Mouse (Mus musculus) hindbrain, embryonic 14.5 days (tissue): ENCODE measurements around the gene Cmah. TPM values are rescaled to one million over a fixed set of nuclear protein-coding genes. Genes with fewer than 3 reads are reported as not detected.

ENCODE experiments used
- ATAC-seq: fragments of 200-750 bp; cut with Nextera tagmentation; 2 replicates; pipeline ENCODE4 v1.8.0; 2017; ENCODE audit warnings: moderate number of reproducible peaks, mild to moderate bottlenecking, moderate TSS enrichment, moderate library complexity; ENCODE audit not compliant: low FRiP score
- DNase-seq: peaks from one replicate; pipeline ENCODE4 v3.0.0-alpha.2; 2015; ENCODE audit warnings: low spot score
- H3K27ac ChIP-seq: fragments of 300-500 bp; sonication (generic); 2 replicates; pipeline ENCODE4 v1.5.1; 2014; ENCODE audit warnings: mild to moderate bottlenecking, moderate library complexity
- H3K27me3 ChIP-seq: fragments of 300-500 bp; sonication (generic); 2 replicates; pipeline ENCODE4 v1.6.1; 2014; ENCODE audit warnings: mild to moderate bottlenecking, low read length, mixed read lengths; ENCODE audit not compliant: control insufficient read depth, insufficient read depth
- H3K36me3 ChIP-seq: fragments of 300-500 bp; sonication (generic); replicated peaks from 2 replicates; pipeline ENCODE4 v1.6.1; 2014; ENCODE audit not compliant: control insufficient read depth, insufficient read depth
- H3K4me1 ChIP-seq: fragments of 300-500 bp; sonication (generic); replicated peaks from 2 replicates; pipeline ENCODE4 v1.6.1; 2014; ENCODE audit warnings: antibody characterized with exemption, low read length, mixed read lengths; ENCODE audit not compliant: control insufficient read depth, insufficient read depth
- H3K4me2 ChIP-seq: fragments of 300-500 bp; sonication (generic); replicated peaks from 2 replicates; pipeline ENCODE4 v1.6.1; 2014; ENCODE audit warnings: mild to moderate bottlenecking, moderate library complexity
- H3K4me3 ChIP-seq: fragments of 300-500 bp; sonication (generic); replicated peaks from 2 replicates; pipeline ENCODE4 v1.5.1; 2014; ENCODE audit warnings: mild to moderate bottlenecking, low read length
- H3K9ac ChIP-seq: fragments of 300-500 bp; sonication (generic); 2 replicates; pipeline ENCODE4 v1.6.1; 2014
- H3K9me3 ChIP-seq: fragments of 300-500 bp; sonication (generic); 2 replicates; pipeline ENCODE4 v1.6.1; 2016; ENCODE audit warnings: low read length; ENCODE audit not compliant: control insufficient read depth
- WGBS: fragments of 180-500 bp; shearing (Covaris S2); extraction: QIAGEN DNeasy Blood & Tissue Kit; methylation state at CpG from one replicate; pipeline ENCODE4 v1.1.7; 2014; 5-methylcytosine and 5-hydroxymethylcytosine counted together
- polyA plus RNA-seq: library from polyadenylated mRNA; unstranded; fragments of >200 nt; fragmentation: Nextera tagmentation; extraction: Ambion mirVana; gene quantifications from 2 replicates; pipeline ENCODE4 v1.2.1, GENCODE M21; 2014

Cmah gene
- polyA plus RNA-seq, 1 experiment from 2014 or later = 0.32 TPM

DNA sequence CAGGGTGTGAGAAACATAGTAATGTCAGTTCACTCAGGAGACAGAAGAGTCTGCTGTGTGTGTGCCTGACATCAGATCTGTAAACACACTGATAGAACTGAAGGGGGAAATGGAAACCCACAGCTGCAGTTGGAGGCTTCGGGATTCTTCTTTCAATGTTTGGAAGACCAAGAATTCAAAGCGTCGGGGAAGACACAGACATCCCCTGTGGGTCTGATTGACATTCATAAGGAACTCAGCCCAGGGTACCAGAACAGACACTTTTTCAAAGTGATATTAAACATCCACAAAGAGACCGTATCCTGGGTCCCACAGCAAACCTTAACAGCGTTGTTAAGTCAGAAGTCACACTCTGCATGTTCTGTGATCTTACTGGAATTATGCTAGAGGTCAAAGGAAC, 119.8 kb downstream of the Cmah start:
- Histone ChIP-seq H3K4me1 (no peaks in the 10 kb centered on the region), H3K27me3 (no peaks in the 10 kb centered on the region), H3K9me3 (no peaks in the 10 kb centered on the region), H3K4me3 (no peak overlapping the region), H3K4me2 (no peak overlapping the region), H3K9ac (no peak overlapping the region), H3K27ac (no peak overlapping the region), H3K36me3 (no peaks in the 10 kb centered on the region)
- WGBS = 76% methylated on average over 5 of the region's 5 CpGs
- DNase-seq = no peak
- no peak for ATAC-seq

GRCm38 (mm10) chr13:24448578-24448977, 121.4 kb downstream of the Cmah start:
- Histone ChIP-seq H3K4me3 (no peak overlapping the region), H3K27me3 (no peaks in the 10 kb centered on the region), H3K4me2 (no peak overlapping the region), H3K36me3 (no peaks in the 10 kb centered on the region), H3K9me3 (no peaks in the 10 kb centered on the region), H3K4me1 (no peaks in the 10 kb centered on the region), H3K27ac (no peak overlapping the region), H3K9ac (no peak overlapping the region)
- DNase-seq (no peak), ATAC-seq (no peak)
- 77% methylated on average over 6 of the region's 6 CpGs for WGBS

DNA sequence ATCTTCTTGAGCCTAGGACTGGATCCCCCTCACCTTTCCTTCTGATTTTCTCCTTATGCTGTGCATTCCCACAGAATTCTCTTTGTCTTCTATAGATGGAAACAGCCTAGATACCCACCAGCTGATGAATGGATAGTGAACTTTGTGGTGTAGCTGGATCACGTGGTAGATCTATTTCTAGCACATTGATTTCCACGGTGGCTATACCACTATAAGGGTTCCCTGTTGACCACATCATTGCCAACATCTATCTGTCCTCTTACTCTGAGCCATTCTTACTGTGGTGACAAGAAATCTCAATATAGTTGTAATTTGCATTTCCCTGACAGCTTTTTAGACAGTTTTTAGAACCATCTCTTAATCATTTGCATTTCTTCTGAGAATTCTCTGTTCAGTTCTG, 124.3 kb downstream of the Cmah start:
- Histone ChIP-seq H3K4me3 (no peak overlapping the region), H3K27me3 (no peaks in the 10 kb centered on the region), H3K4me1 (no peaks in the 10 kb centered on the region), H3K4me2 (no peak overlapping the region), H3K9me3 (no peaks in the 10 kb centered on the region), H3K36me3 (no peaks in the 10 kb centered on the region), H3K9ac (no peak overlapping the region), H3K27ac (no peak overlapping the region)
- DNase-seq (no peak), ATAC-seq (no peak)
- 75% methylated on average over 2 of the region's 2 CpGs for WGBS

DNA sequence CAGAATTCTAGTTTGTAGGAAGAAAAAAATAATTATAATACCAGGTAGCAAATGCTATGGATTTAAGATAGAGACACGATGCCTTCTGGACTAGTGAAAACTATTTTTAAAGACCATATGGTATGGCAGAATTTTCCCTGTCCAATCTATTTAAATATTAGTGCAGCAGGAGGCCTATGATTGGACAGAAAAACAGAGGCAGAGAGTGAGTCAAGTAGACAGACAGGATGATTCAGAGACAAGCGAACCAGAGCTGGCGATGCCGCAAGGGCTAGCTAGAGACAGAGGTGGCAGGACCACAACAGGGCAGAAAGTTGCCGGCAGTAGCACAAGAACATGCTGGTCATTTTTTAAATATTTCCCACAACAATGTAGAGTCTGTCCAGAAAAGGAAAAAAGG, 126.5 kb downstream of the Cmah start:
- no peak overlapping the region for H3K4me3 ChIP-seq
- no peaks in the 10 kb centered on the region for H3K9me3 ChIP-seq
- no peaks in the 10 kb centered on the region for H3K27me3 ChIP-seq
- no peak overlapping the region for H3K4me2 ChIP-seq
- DNase-seq (no peak), ATAC-seq (no peak)
- no peaks in the 10 kb centered on the region for H3K4me1 ChIP-seq
- no peak overlapping the region for H3K27ac ChIP-seq
- no peaks in the 10 kb centered on the region for H3K36me3 ChIP-seq
- no peak overlapping the region for H3K9ac ChIP-seq
- 93% methylated on average over 5 of the region's 5 CpGs for WGBS

DNA sequence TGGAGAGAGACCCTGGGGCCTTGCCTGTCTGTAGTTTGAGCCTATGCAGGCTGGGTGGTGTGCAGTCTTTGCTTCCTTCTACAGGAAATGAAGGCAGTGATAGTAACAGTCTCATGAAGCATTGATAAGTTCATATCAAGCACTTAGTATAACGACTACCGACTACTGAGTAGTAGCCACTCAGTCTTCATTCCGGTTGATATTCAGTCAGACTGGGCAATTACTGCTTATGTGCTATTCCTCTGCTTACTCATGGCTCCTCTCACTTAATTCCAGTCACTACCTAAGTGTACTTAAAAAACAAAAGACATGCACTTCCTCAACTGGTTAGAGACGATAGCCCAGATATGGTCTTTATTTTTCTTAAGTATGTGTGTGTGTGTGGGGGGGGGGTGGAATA, 129.2 kb downstream of the Cmah start:
- H3K36me3 ChIP-seq = no peaks in the 10 kb centered on the region
- 89% methylated on average over 4 of the region's 4 CpGs for WGBS
- no peak overlapping the region for H3K4me2 ChIP-seq
- DNase-seq (no peak), ATAC-seq (no peak)
- no peaks in the 10 kb centered on the region for H3K9me3 ChIP-seq
- H3K27me3 ChIP-seq = no peaks in the 10 kb centered on the region
- no peak overlapping the region for H3K27ac ChIP-seq
- H3K9ac ChIP-seq = no peak overlapping the region
- H3K4me1 ChIP-seq = no peaks in the 10 kb centered on the region
- H3K4me3 ChIP-seq = no peak overlapping the region

- Histone ChIP-seq H3K4me1 (no peaks in the 10 kb centered on the region), H3K4me3 (no peak overlapping the region), H3K27ac (no peak overlapping the region), H3K9me3 (no peaks in the 10 kb centered on the region), H3K27me3 (no peaks in the 10 kb centered on the region; the same call in 1 of the 2 replicates), H3K4me2 (no peak overlapping the region), H3K9ac (no peak overlapping the region), H3K36me3 (no peaks in the 10 kb centered on the region)
- no peak for DNase-seq
- no peak for ATAC-seq
- 85% methylated on average over 5 of the region's 5 CpGs for WGBS
Measured at GRCm38 (mm10) chr13:24460517-24460916, 133.3 kb downstream of the Cmah start.

DNA sequence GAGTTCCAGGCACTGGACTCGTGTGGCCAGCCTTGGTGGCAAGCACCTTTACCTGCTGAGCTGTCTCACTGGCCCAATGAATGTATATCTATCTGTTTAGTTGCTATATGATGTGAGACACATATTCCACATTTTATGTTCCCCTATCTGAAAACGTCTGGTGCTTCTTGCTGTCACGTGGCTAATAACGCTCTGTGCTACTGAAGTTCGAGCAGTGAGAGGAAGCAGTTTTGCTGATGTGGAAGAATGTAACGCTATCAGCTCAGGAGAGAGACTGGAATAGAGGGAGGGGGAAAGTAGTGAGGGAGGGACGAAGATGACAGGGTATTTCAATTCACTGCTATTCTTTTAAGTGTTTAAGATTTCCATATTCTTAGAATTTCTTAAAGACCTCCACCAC, 136.6 kb downstream of the Cmah start:
- Histone ChIP-seq H3K9ac (no peak overlapping the region), H3K9me3 (no peaks in the 10 kb centered on the region), H3K4me2 (no peak overlapping the region), H3K27me3 (no peaks in the 10 kb centered on the region; the same call in 1 of the 2 replicates), H3K27ac (no peak overlapping the region), H3K4me3 (no peak overlapping the region), H3K4me1 (no peaks in the 10 kb centered on the region), H3K36me3 (no peaks in the 10 kb centered on the region)
- DNase-seq (no peak), ATAC-seq (no peak)
- 79% methylated on average over 7 of the region's 7 CpGs for WGBS

DNA sequence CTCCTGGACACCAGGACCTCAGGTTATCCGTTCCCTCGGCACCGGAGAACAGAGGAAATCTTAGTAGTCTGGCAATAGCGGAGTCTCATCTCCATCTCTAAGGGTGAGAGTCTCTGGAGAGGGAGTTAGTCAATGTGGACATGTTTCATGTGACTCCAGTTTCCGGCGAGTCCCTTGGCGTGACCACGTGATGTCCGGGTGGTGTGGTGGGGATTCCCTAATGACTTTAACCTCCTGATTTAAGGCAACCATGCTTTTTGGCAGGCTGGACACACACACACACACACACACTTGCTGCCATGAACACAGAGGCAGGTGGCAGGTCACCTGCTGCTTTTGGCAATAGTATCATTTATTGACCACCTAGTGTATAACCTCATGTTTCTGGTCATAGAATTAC, 138.8 kb downstream of the Cmah start:
- ATAC-seq = no peak
- Histone ChIP-seq H3K4me2 (no peak overlapping the region), H3K27ac (no peak overlapping the region), H3K27me3 (no peaks in the 10 kb centered on the region; the same call in 1 of the 2 replicates), H3K9me3 (no peaks in the 10 kb centered on the region), H3K36me3 (no peaks in the 10 kb centered on the region), H3K9ac (no peak overlapping the region), H3K4me3 (no peak overlapping the region), H3K4me1 (no peaks in the 10 kb centered on the region)
- DNase-seq = no peak
- 94% methylated on average over 9 of the region's 9 CpGs for WGBS

DNA sequence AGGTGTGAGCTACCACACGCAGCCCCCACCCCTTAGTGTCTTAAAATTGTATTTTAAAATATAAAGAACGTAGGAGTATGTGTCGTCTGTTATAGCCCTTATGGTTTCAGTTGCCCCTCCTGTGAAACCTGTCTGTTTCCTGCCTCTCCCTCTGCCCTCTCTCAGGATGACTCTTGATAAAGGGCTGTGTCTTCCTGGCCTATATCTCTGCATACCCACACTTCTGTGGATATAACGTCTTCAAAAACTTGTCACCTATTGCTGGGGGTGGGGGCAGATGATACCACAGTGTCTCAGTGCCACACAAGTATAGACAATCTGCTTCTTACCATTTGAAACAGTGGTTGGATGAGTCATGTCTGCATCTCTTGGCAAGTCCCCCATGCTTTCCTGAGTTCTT, 140.6 kb downstream of the Cmah start:
- Histone ChIP-seq H3K9me3 (no peaks in the 10 kb centered on the region), H3K4me1 (no peaks in the 10 kb centered on the region), H3K4me3 (no peak overlapping the region), H3K27ac (no peak overlapping the region), H3K4me2 (no peak overlapping the region), H3K36me3 (no peaks in the 10 kb centered on the region), H3K27me3 (no peaks in the 10 kb centered on the region), H3K9ac (no peak overlapping the region)
- DNase-seq (no peak), ATAC-seq (no peak)
- WGBS = 86% methylated on average over 4 of the region's 4 CpGs

DNA sequence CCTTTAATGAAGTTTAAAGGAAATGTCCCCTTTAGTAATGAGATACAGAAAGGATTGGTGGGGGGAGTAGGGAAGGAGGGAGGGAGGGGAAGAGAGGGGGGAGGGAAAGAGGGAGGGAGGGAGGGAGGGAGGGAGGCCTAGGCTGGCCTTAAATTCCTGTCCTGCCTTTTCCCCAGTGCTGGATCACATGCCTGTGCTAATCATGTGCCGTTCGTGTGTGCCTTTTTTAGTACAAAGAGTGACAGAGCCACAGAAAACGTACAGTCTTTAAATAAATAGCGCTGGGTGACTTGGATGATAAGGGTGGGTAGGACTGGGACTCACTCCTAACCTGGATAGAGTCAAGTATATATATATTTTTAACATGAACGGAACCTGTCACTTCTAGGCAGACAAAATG, 150.4 kb downstream of the Cmah start:
- no peak for DNase-seq
- Histone ChIP-seq H3K9me3 (no peaks in the 10 kb centered on the region), H3K4me1 (peaks cover 5% of the 10 kb centered on the region; the same call in 1 of the 2 replicates), H3K4me2 (no peak overlapping the region), H3K27me3 (no peaks in the 10 kb centered on the region), H3K36me3 (no peaks in the 10 kb centered on the region), H3K4me3 (no peak overlapping the region), H3K9ac (no peak overlapping the region), H3K27ac (no peak overlapping the region)
- 78% methylated on average over 5 of the region's 5 CpGs for WGBS
- ATAC-seq = no peak
